Mouse (Mus musculus): ENCODE results near the gene Gm10681.

DNA sequence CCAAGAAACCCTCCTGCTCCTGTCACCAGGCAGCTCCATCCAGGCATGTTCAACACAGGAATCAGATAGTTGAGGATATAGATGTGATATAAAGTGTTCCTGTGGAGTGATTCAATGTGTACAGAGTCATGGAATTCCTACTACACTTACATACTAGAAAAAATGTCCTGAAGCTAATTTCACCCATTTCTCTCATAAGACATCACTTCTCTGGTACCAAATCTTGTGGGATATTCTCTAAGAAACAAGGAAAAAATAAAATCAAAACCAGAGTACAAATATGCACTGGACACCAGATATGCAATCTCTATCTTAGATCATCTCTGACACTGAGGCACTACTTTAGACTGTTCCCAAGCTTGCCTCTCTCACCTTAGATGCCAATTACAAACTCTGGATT is 41.5 kb upstream of the Gm10681 start, which contains the start of gene Hsd3b5:
- TF ChIP-seq GATA1 (IDR thresholded peaks at IDR 0.05; ENCODE audit: low read length) (no peak), TAL1 (IDR thresholded peaks at IDR 0.05; ENCODE audit: low read length) (no peak)

Data from erythroblast, embryonic 14.5 days (primary cell).